Mouse (Mus musculus) liver, embryonic 15.5 days (tissue): Measurements from ENCODE around the gene Pitpnc1. TPM values are rescaled to one million over a fixed set of nuclear protein-coding genes. Genes with fewer than 3 reads are reported as not detected.

ENCODE experiments used
- ATAC-seq: fragments of 200-750 bp; cut with Nextera tagmentation; 2 replicates; pipeline ENCODE4 v1.8.0; 2017; ENCODE audit warnings: moderate number of reproducible peaks, mild to moderate bottlenecking, moderate library complexity; ENCODE audit not compliant: insufficient read depth
- H3K27ac ChIP-seq: fragments of 300-500 bp; sonication (generic); replicated peaks from 2 replicates; pipeline ENCODE4 v1.5.1; 2015; ENCODE audit warnings: mild to moderate bottlenecking, inconsistent platforms
- H3K27me3 ChIP-seq: fragments of 300-500 bp; sonication (generic); 2 replicates; pipeline ENCODE4 v1.6.1; 2015; ENCODE audit warnings: mild to moderate bottlenecking, inconsistent platforms
- H3K36me3 ChIP-seq: fragments of 300-500 bp; sonication (generic); replicated peaks from 2 replicates; pipeline ENCODE4 v1.6.1; 2015; ENCODE audit warnings: moderate library complexity, mild to moderate bottlenecking, inconsistent platforms
- H3K4me1 ChIP-seq: fragments of 300-500 bp; sonication (generic); replicated peaks from 2 replicates; pipeline ENCODE4 v1.6.1; 2015; ENCODE audit warnings: inconsistent platforms
- H3K4me2 ChIP-seq: fragments of 300-500 bp; sonication (generic); 2 replicates; pipeline ENCODE4 v1.6.1; 2015; ENCODE audit warnings: moderate library complexity, mild to moderate bottlenecking, inconsistent platforms
- H3K4me3 ChIP-seq: fragments of 300-500 bp; sonication (generic); replicated peaks from 2 replicates; pipeline ENCODE4 v1.5.1; 2015; ENCODE audit warnings: mild to moderate bottlenecking, inconsistent platforms
- H3K9ac ChIP-seq: fragments of 300-500 bp; sonication (generic); 2 replicates; pipeline ENCODE4 v1.6.1; 2015; ENCODE audit warnings: moderate library complexity, mild to moderate bottlenecking, inconsistent platforms
- H3K9me3 ChIP-seq: fragments of 300-500 bp; sonication (generic); replicated peaks from 2 replicates; pipeline ENCODE4 v1.6.1; 2016; ENCODE audit warnings: inconsistent platforms
- WGBS: fragments of 180-500 bp; shearing (Covaris S2); methylation state at CpG from one replicate; pipeline ENCODE4 v1.1.7; 2015; ENCODE audit warnings: mixed read lengths; ENCODE audit not compliant: insufficient replicate concordance; 5-methylcytosine and 5-hydroxymethylcytosine counted together
- polyA plus RNA-seq: library from polyadenylated mRNA; unstranded; fragments of >200 nt; fragmentation: Nextera tagmentation; extraction: Ambion mirVana; gene quantifications from 2 replicates; pipeline ENCODE4 v1.2.1, GENCODE M21; 2015

Gene Pitpnc1
- polyA plus RNA-seq, 1 experiment from 2014 or later, result 7.0 TPM

DNA sequence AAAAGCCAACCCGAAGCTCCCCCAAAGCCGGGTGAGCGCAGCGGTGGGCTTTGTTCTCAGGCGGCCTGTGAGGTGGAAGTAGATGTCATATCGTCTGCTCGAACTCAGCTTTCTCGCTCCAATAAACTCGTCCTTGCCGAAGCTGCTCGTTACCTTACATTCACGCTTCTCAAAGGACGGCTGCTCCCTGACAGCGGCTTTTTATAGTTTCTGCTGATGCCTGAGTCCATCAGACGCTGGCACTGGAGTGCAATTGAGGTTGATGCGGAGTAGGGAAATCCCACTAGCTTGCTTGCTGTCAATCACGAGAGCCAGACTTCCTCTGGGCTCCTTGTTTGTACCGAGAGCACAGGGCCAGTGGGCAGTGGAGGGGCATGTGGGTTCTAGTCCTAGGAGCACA, 147.3 kb downstream of the Pitpnc1 start:
- H3K27me3 ChIP-seq, result no peaks in the 10 kb centered on the region
- peaks cover under 1% of the 10 kb centered on the region; the same call in 1 of the 2 replicates for H3K4me1 ChIP-seq
- ATAC-seq, result no peak
- H3K4me3 ChIP-seq, result no peak overlapping the region
- H3K4me2 ChIP-seq, result no peak overlapping the region
- H3K27ac ChIP-seq, result no peak overlapping the region
- WGBS, result 79% methylated on average over 18 of the region's 18 CpGs
- H3K9me3 ChIP-seq, result no peaks in the 10 kb centered on the region
- no peaks in the 10 kb centered on the region for H3K36me3 ChIP-seq
- no peak overlapping the region for H3K9ac ChIP-seq

DNA sequence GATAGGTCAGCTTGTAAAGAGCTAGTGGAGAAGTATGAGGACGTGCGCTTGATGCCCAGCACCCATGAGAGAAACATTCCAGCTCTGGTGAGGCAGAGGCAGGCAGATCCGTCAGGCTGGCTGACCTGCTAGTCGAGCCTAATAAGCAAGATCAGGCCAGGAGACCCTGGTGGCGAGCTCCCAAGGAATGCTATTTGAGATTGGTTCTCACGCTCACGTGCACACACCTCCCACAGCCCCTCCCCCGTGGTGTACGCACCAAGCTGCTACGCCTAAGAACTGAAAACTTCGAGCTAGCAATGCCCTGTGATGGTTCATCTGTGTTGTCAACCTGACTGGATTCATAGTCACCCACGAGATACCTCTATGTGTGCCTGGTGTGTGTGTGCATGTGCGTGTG, 148.3 kb downstream of the Pitpnc1 start:
- Histone ChIP-seq H3K36me3 (no peaks in the 10 kb centered on the region), H3K4me1 (peaks cover 6% of the 10 kb centered on the region; the same call in 1 of the 2 replicates), H3K4me3 (no peak overlapping the region), H3K27ac (no peak overlapping the region), H3K9me3 (no peaks in the 10 kb centered on the region), H3K27me3 (no peaks in the 10 kb centered on the region), H3K9ac (no peak overlapping the region), H3K4me2 (no peak overlapping the region)
- ATAC-seq, result no peak
- 85% methylated on average over 13 of the region's 13 CpGs for WGBS

DNA sequence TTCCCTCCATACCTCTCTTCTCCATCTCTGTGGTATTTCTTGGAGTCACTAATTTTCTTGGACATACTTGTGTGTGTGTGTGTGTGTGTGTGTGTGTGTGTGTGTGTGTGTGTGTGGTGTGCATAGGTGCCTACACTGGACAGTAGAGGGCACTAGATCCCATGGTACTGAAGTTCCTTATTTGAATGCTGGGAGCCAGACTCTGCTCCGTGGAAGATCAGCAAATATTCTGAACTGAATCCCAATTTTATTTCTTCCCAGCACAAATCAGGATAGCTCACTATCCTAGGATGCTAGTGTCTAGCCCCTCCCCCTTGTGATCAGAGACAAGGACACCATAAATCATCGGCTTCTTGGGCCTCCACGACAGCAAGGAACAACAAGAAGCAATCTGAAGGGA, 148.7 kb downstream of the Pitpnc1 start:
- 79% methylated on average over 3 of the region's 3 CpGs for WGBS
- peaks cover 6% of the 10 kb centered on the region; the same call in 1 of the 2 replicates for H3K4me1 ChIP-seq
- no peak overlapping the region for H3K4me3 ChIP-seq
- ATAC-seq, result no peak
- H3K9me3 ChIP-seq, result no peaks in the 10 kb centered on the region
- no peak overlapping the region for H3K4me2 ChIP-seq
- H3K27ac ChIP-seq, result no peak overlapping the region
- H3K36me3 ChIP-seq, result no peaks in the 10 kb centered on the region
- H3K27me3 ChIP-seq, result no peaks in the 10 kb centered on the region
- H3K9ac ChIP-seq, result no peak overlapping the region

DNA sequence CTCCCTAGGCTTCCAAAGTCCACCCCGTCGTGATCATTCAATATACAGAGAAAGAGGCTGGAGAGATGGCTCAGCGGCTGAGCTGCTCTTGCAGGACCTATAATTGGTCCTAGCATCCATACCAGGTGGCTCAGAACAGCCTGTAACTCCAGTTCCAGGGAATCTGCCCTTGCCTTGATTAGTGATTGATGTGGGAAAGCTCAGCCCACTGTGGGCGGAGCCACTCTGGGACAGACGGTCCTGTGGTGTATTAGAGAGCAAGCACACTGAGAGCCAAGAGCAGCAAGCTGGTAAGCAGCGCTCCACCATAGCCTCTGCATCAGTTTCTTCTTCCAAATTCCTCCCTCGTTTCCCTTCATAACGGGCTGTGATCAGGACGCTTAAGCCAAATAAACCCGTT, 150.6 kb downstream of the Pitpnc1 start:
- Histone ChIP-seq H3K27me3 (no peaks in the 10 kb centered on the region), H3K9ac (no peak overlapping the region), H3K9me3 (no peaks in the 10 kb centered on the region), H3K4me1 (peaks cover 6% of the 10 kb centered on the region; the same call in 1 of the 2 replicates), H3K4me3 (no peak overlapping the region), H3K4me2 (no peak overlapping the region), H3K36me3 (no peaks in the 10 kb centered on the region), H3K27ac (no peak overlapping the region)
- 72% methylated on average over 10 of the region's 10 CpGs for WGBS
- no peak for ATAC-seq

DNA sequence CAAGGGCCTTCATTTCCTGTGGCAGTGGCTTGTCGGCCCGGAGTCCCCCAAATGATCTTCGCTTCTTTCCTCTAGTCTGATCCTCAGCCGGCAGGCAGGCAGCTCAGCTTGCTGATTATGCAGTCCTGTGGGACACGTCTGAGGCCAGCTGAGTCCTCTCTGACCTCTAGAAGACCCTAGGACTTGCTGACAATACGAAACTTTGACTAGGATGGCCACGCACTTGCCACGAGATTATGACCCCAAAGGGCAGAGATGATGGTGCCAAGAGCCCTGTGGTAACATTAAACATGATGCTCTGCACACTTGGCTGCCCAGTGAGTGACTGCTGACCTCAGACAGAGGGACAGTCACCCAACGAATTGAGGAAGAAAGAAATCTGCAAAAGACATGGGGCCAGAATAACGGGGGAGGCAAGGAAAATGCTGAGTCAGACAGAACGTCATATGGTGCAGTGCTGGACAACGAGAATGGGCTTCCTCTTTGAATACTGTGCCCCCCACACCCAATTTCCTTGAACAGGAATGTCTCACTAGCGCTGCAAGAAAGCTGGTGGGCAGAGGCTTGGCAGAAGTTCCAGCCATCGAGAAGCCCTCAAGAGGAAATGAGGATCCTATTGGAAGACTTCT, 152.7 kb downstream of the Pitpnc1 start:
- 51% methylated on average over 14 of the region's 14 CpGs for WGBS
- Histone ChIP-seq H3K4me1 (peaks cover 6% of the 10 kb centered on the region; the same call in 1 of the 2 replicates), H3K4me3 (no peak overlapping the region), H3K27me3 (no peaks in the 10 kb centered on the region), H3K9me3 (no peaks in the 10 kb centered on the region), H3K9ac (no peak overlapping the region), H3K27ac (no peak overlapping the region), H3K36me3 (no peaks in the 10 kb centered on the region; the same call in 1 of the 2 replicates), H3K4me2 (no peak overlapping the region)
- ATAC-seq, result peak; percentile 55

DNA sequence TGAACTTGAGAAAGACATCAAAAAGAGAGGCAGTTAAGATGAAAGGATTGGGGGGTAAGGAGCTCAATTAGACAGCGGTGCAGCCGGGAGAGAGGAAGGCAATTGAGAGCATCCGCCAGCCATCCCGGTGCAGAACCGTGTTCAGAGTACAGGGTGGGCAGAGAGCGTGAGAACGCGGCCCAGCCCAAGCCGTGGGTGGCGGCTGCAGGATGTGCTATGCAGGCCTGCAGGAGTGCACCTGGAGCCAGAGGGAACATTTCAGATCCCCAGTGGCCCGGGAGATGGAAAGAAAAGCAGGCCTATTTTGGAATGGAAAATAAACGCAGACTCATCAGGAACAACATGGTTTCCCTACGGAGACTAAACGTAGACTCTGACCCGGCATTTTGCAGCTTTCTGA, 155.0 kb downstream of the Pitpnc1 start:
- H3K4me2 ChIP-seq, result no peak overlapping the region
- no peaks in the 10 kb centered on the region; the same call in 1 of the 2 replicates for H3K36me3 ChIP-seq
- H3K9ac ChIP-seq, result no peak overlapping the region
- no peaks in the 10 kb centered on the region for H3K9me3 ChIP-seq
- no peak overlapping the region for H3K4me3 ChIP-seq
- no peaks in the 10 kb centered on the region for H3K27me3 ChIP-seq
- H3K27ac ChIP-seq, result no peak overlapping the region
- ATAC-seq, result no peak
- WGBS, result 83% methylated on average over 15 of the region's 15 CpGs
- peaks cover 11% of the 10 kb centered on the region; the same call in 1 of the 2 replicates for H3K4me1 ChIP-seq

DNA sequence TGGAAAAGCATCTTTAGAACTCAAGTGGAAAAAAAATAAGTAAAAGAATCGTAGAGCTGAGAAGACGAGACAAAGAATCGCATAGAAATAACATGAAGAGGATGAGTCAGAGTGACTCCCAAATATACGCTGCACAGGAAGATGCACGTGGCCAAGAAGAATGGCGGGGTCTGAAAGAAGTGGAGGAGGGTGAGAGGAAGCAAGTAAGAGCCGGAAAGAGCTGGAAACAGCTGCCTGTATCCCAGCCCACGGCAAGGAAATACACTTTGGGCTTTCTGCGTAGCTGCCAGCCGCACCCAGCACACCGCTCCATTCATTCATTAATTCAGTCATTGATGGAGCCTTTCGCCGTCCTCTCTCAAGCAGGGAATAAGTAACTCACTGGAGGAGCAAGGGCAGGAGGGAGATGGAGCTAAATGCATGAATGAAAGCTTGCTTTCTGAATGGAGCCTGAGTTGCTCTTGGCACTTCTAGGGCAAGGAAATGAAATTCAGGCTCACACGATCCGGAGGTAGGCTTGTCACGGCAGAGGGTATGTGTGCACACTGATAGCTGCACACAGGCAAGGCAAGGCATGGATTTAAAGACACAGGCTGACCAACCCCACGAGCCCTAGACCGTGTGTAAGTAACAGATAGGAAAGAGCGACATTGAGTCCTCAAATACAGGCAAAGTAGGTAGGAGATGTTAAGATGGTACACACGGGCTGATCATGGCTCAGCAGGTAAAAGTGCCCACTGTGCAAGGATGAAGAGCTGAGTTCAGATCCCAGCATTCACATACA, 160.0 kb downstream of the Pitpnc1 start:
- Histone ChIP-seq H3K9ac (no peak overlapping the region), H3K4me1 (0 out of 2 replicates have a peak, but pooled peaks cover 6% of the 10 kb centered on the region), H3K27me3 (no peaks in the 10 kb centered on the region), H3K27ac (no peak overlapping the region), H3K4me3 (no peak overlapping the region), H3K36me3 (no peaks in the 10 kb centered on the region; the same call in 1 of the 2 replicates), H3K4me2 (no peak overlapping the region), H3K9me3 (no peaks in the 10 kb centered on the region)
- ATAC-seq, result no peak; the same call in 1 of the 2 replicates
- 56% methylated on average over 20 of the region's 20 CpGs for WGBS

DNA sequence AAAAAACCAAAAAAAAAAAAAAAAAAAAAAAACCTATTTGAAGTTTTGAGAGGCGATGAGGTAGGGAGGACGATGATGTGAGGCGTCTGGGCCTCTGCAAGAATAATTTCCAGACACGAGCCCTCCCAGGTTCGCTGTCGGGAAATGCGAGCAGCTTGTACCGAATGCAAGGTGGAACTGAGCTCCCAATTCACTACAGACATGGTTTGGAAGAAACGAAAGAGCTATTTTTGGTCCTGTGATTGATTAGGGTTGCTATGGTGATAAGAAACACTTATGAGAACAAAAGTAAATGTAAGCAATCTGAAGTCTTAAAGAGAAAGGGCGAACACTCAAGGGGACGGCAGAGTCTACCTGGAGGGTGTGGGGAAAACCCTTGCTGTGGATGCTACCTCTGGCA, 164.3 kb downstream of the Pitpnc1 start:
- ATAC-seq, result no peak
- no peak overlapping the region for H3K27ac ChIP-seq
- H3K36me3 ChIP-seq, result no peaks in the 10 kb centered on the region
- 0 out of 2 replicates have a peak, but pooled peaks cover 6% of the 10 kb centered on the region for H3K4me1 ChIP-seq
- 79% methylated on average over 11 of the region's 11 CpGs for WGBS
- no peaks in the 10 kb centered on the region for H3K27me3 ChIP-seq
- H3K4me3 ChIP-seq, result no peak overlapping the region
- no peak overlapping the region for H3K9ac ChIP-seq
- H3K9me3 ChIP-seq, result no peaks in the 10 kb centered on the region
- no peak overlapping the region for H3K4me2 ChIP-seq

DNA sequence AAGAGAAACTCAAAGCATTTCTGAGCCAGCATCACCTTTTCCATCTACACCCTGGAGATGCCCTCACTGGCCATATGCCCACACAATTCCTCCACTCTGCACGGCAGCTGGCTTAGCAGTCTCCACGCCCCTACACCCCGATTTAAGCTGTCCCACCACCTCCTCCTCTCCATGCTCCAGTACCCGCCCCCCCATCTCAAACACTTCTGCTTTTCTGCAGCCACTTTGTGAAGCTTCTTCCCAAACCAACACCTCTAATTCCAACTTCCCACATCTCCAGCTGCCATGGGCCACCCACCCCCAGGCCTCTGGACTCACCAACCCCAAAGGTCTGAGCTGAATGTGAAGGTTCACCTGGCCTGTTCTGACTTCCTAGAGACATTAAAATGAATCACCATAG, 168.4 kb downstream of the Pitpnc1 start:
- H3K4me2 ChIP-seq, result no peak overlapping the region
- ATAC-seq, result no peak
- H3K27me3 ChIP-seq, result no peaks in the 10 kb centered on the region
- 75% methylated on average over 4 of the region's 4 CpGs for WGBS
- H3K27ac ChIP-seq, result no peak overlapping the region
- H3K9me3 ChIP-seq, result 0 out of 2 replicates have a peak, but pooled peaks cover 5% of the 10 kb centered on the region
- no peak overlapping the region for H3K9ac ChIP-seq
- H3K4me1 ChIP-seq, result no peaks in the 10 kb centered on the region
- H3K4me3 ChIP-seq, result no peak overlapping the region
- H3K36me3 ChIP-seq, result peaks cover 5% of the 10 kb centered on the region; the same call in 1 of the 2 replicates

DNA sequence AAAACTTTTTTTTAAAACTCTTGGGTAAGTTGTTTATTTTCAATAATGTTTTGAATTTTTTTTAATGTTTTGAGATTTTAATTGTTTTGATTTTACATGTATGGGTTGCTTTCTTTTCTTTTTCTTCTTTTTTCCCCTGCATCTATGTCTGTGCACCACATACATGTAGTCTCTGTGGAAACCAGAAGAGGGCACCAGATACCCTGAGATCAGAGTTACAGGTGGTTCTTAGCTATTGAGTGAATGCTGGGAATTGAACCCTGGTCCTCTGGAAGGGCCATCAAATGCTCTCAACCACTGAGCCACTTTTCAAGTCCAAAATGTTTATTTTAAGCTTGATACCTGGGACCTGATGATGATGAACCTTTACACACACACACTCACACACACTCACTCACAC, 170.3 kb downstream of the Pitpnc1 start:
- H3K27me3 ChIP-seq, result no peaks in the 10 kb centered on the region
- ATAC-seq, result no peak
- H3K9ac ChIP-seq, result no peak overlapping the region
- no peak overlapping the region for H3K4me2 ChIP-seq
- no peak overlapping the region for H3K4me3 ChIP-seq
- H3K4me1 ChIP-seq, result no peaks in the 10 kb centered on the region
- H3K27ac ChIP-seq, result no peak overlapping the region
- H3K36me3 ChIP-seq, result peaks cover 5% of the 10 kb centered on the region; the same call in 1 of the 2 replicates
- 0 out of 2 replicates have a peak, but pooled peaks cover 5% of the 10 kb centered on the region for H3K9me3 ChIP-seq

DNA sequence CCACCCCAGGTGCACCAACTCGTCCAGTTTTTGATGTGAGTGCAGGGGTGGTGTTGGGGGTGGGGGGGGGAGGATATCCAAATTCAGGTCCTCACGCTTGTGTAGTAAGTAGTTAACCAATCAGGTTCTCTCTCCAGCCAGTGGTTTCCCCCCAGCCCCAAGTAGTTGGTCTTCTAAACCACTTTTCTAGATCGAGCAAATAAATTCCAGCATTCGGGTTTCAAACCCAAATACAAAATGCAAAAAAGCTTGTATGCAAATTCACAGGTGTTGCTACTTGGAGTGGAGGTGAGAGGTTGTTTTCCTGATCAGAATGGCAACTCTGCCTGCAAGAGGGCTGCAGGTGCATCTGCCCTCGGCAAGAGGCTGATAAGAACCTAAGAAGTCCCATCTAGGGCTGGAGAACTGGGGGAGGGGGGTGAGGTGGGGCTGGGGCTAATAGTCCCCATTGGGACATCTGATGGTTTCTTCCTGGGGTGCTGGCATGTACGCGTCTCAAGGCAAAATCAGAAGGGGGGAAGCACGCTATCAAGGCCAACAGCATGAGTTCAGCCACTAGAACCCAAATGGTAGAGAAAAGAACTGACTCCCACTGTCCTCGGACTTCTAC, 170.9 kb downstream of the Pitpnc1 start:
- no peak for ATAC-seq
- WGBS, result 68% methylated on average over 9 of the region's 9 CpGs
- no peak overlapping the region for H3K9ac ChIP-seq
- H3K4me3 ChIP-seq, result no peak overlapping the region
- H3K9me3 ChIP-seq, result 0 out of 2 replicates have a peak, but pooled peaks cover 5% of the 10 kb centered on the region
- H3K4me2 ChIP-seq, result no peak overlapping the region
- H3K36me3 ChIP-seq, result peaks cover 5% of the 10 kb centered on the region; the same call in 1 of the 2 replicates
- no peaks in the 10 kb centered on the region for H3K27me3 ChIP-seq
- no peak overlapping the region for H3K27ac ChIP-seq
- no peaks in the 10 kb centered on the region for H3K4me1 ChIP-seq
